15 mouse cellular contexts compared by ENCODE assay signal in genomic region chr7:78887431-78887842, GRCm38 (mm10). TPM values are rescaled to one million over a fixed set of nuclear protein-coding genes. Genes with fewer than 3 reads are reported as not detected.
DNase-seq lines count a peak whose midpoint lies in the region; ATAC-seq and TF ChIP-seq lines count a peak whose summit lies in the region.
"Had no signal": no experiment of that assay in that cellular context is flagged by ENCODE, and none has a peak within 500 bp of the region (broad histone marks: within the 10 kb centered on the region; RNA-seq: fewer than 3 reads in every experiment).

No protein-coding gene starts in this region.

- H3K9ac ChIP-seq in midbrain, embryonic 12.5 days (replicated peaks): peak overlapping the region; percentile 28; the same call in 1 of the 2 replicates

- no peaks in the 10 kb centered on the region for H3K9me3 ChIP-seq in E14TG2a.4 (ENCODE audit: low read length)
- no peaks in the 10 kb centered on the region for H3K9me3 ChIP-seq in embryonic facial prominence, embryonic 10.5 days
- H3K9me3 ChIP-seq in hindbrain, embryonic 10.5 days: no peaks in the 10 kb centered on the region
- H3K9me3 ChIP-seq in midbrain, embryonic 12.5 days: no peaks in the 10 kb centered on the region

- 36% methylated on average over 9 of the region's 9 CpGs for WGBS in embryonic facial prominence, embryonic 10.5 days
- 74% methylated on average over 9 of the region's 9 CpGs for WGBS in hindbrain, embryonic 10.5 days
- 61% methylated on average over 9 of the region's 9 CpGs for WGBS in midbrain, embryonic 12.5 days

- peaks cover 67% of the 10 kb centered on the region for H3K27me3 ChIP-seq in E14TG2a.4 (ENCODE audit: insufficient read depth, low read length)
- H3K27me3 ChIP-seq in embryonic facial prominence, embryonic 10.5 days (replicated peaks; ENCODE audit: low read depth, poor library complexity, severe bottlenecking): peaks cover 79% of the 10 kb centered on the region
- H3K27me3 ChIP-seq in hindbrain, embryonic 10.5 days (ENCODE audit: insufficient read depth, poor library complexity, severe bottlenecking): peaks cover 51% of the 10 kb centered on the region
- H3K27me3 ChIP-seq in midbrain, embryonic 12.5 days: peaks cover 32% of the 10 kb centered on the region

- peak; percentile 17; the same call in 1 of the 2 replicates for ATAC-seq in midbrain, embryonic 12.5 days (ENCODE audit: low FRiP score, low read depth)

- H3K4me1 ChIP-seq in E14TG2a.4 (replicated peaks; ENCODE audit: low read depth, low read length): peaks cover 41% of the 10 kb centered on the region
- peaks cover 52% of the 10 kb centered on the region for H3K4me1 ChIP-seq in embryonic facial prominence, embryonic 10.5 days
- H3K4me1 ChIP-seq in hindbrain, embryonic 10.5 days (replicated peaks): peaks cover 49% of the 10 kb centered on the region
- peaks cover 58% of the 10 kb centered on the region for H3K4me1 ChIP-seq in midbrain, embryonic 12.5 days

- H3K27ac ChIP-seq in embryonic facial prominence, embryonic 10.5 days (replicated peaks): peak overlapping the region; percentile 48
- H3K27ac ChIP-seq in hindbrain, embryonic 10.5 days: peak overlapping the region; percentile 72
- H3K27ac ChIP-seq in midbrain, embryonic 12.5 days (replicated peaks): peak overlapping the region; percentile 73
- H3K27ac ChIP-seq: macrophage had no signal

- no peaks in the 10 kb centered on the region for H3K36me3 ChIP-seq in E14TG2a.4 (ENCODE audit: insufficient read depth, low read length)
- no peaks in the 10 kb centered on the region for H3K36me3 ChIP-seq in embryonic facial prominence, embryonic 10.5 days (replicated peaks)
- H3K36me3 ChIP-seq in hindbrain, embryonic 10.5 days: no peaks in the 10 kb centered on the region
- no peaks in the 10 kb centered on the region for H3K36me3 ChIP-seq in midbrain, embryonic 12.5 days

- H3K4me2 ChIP-seq in midbrain, embryonic 12.5 days (replicated peaks): peak overlapping the region; percentile 82
- H3K4me2 ChIP-seq: liver, embryonic 11.5 days had no signal

- intact Hi-C loops in heart, postnatal 10 days (cut with DNase I): no loop called here

- DNase-seq in embryonic facial prominence, embryonic 10.5 days (ENCODE audit: low spot score): peak; percentile 43
- no peak for DNase-seq in hindbrain, embryonic 10.5 days (ENCODE audit: low spot score)
- no peak for DNase-seq in cerebellum, postnatal 36 days
- no peak for DNase-seq in heart, postnatal 10 days
- DNase-seq in adrenal gland, adult 18-20 months (ENCODE audit: low spot score in 2 of 2): no peak
- DNase-seq in adipocyte (ENCODE audit: low spot score): no peak
- DNase-seq: adrenal gland, postnatal 14 days; cerebellum, adult 18-20 months; gastrocnemius, postnatal 14 days; kidney, adult 8-10 months; thymus, postnatal 4 days had no signal

- TF ChIP-seq CTCF in E14TG2a.4 (conservative IDR thresholded peaks at IDR 0.05; ENCODE audit: low read length): no peak

- peak overlapping the region; percentile 48 for H3K4me3 ChIP-seq in E14TG2a.4 (replicated peaks; ENCODE audit: low read length)
- H3K4me3 ChIP-seq in embryonic facial prominence, embryonic 10.5 days: peak overlapping the region; percentile 25; the same call in 1 of the 2 replicates
- H3K4me3 ChIP-seq in hindbrain, embryonic 10.5 days: peak overlapping the region; percentile 31; the same call in 1 of the 2 replicates
- peak overlapping the region; percentile 10; the same call in 1 of the 2 replicates for H3K4me3 ChIP-seq in midbrain, embryonic 12.5 days

RNA-seq across cellular contexts. Expression of gene Aen, which starts 8.2 kb away (rescaled TPM):
- 66.2 and 70.1 TPM in 2 replicates for polyA plus RNA-seq in embryonic facial prominence, embryonic 10.5 days (2016; fragmentation: Nextera tagmentation; extraction: Ambion mirVana)
- 59.0 and 73.4 TPM in 2 replicates for polyA plus RNA-seq in hindbrain, embryonic 10.5 days (2016; fragmentation: Nextera tagmentation; extraction: Ambion mirVana)
- polyA plus RNA-seq in midbrain, embryonic 12.5 days (2016; fragmentation: Nextera tagmentation; extraction: Ambion mirVana): 50.1 and 51.3 TPM in 2 replicates
- 10 to 100 TPM; 33.1 to 35.7 TPM for total RNA-seq in heart, postnatal 10 days (2021)
- total RNA-seq in adrenal gland, adult 18-20 months (2021): 10 to 100 TPM; 45.7 to 52.2 TPM

RNA-seq across cellular contexts. Expression of gene Isg20, which starts 25.8 kb away (rescaled TPM):
- 0.40 and 0.55 TPM in 2 replicates for polyA plus RNA-seq in embryonic facial prominence, embryonic 10.5 days (2016; fragmentation: Nextera tagmentation; extraction: Ambion mirVana)
- polyA plus RNA-seq in hindbrain, embryonic 10.5 days (2016; fragmentation: Nextera tagmentation; extraction: Ambion mirVana): 0.57 and 0.63 TPM in 2 replicates
- 0.36 and 0.45 TPM in 2 replicates for polyA plus RNA-seq in midbrain, embryonic 12.5 days (2016; fragmentation: Nextera tagmentation; extraction: Ambion mirVana)
- total RNA-seq in heart, postnatal 10 days (2021): 1 to 10 TPM; 5.4 to 5.5 TPM
- total RNA-seq in adrenal gland, adult 18-20 months (2021): 10 to 100 TPM in 1 of 2 experiments, 1 to 10 TPM in 1; 5.4 to 12.2 TPM

RNA-seq across cellular contexts. Expression of gene Det1, which starts 40.4 kb away (rescaled TPM):
- polyA plus RNA-seq in embryonic facial prominence, embryonic 10.5 days (2016; fragmentation: Nextera tagmentation; extraction: Ambion mirVana): 20.9 and 23.0 TPM in 2 replicates
- polyA plus RNA-seq in hindbrain, embryonic 10.5 days (2016; fragmentation: Nextera tagmentation; extraction: Ambion mirVana): 20.9 and 21.2 TPM in 2 replicates
- polyA plus RNA-seq in midbrain, embryonic 12.5 days (2016; fragmentation: Nextera tagmentation; extraction: Ambion mirVana): 21.2 and 21.3 TPM in 2 replicates
- 10 to 100 TPM in 1 of 2 experiments, 1 to 10 TPM in 1; 7.2 to 10.7 TPM for total RNA-seq in heart, postnatal 10 days (2021)
- 10 to 100 TPM; 10.5 to 11.8 TPM for total RNA-seq in adrenal gland, adult 18-20 months (2021)
